Mouse (Mus musculus): ENCODE results near the gene Ap5z1.
A peak's percentile ranks its signal among the peaks of the same experiment; 100 is the strongest.

The Ap5z1 gene

GRCm38 (mm10) chr5:142440451-142441147 is 23.1 kb upstream of the Ap5z1 start:
- DNase-seq, result peak; percentile 99

GRCm38 (mm10) chr5:142441332-142442044 is 22.3 kb upstream of the Ap5z1 start:
- no peak for DNase-seq

GRCm38 (mm10) chr5:142442045-142442440 is 21.7 kb upstream of the Ap5z1 start:
- no peak for DNase-seq

GRCm38 (mm10) chr5:142443514-142443913 is 20.2 kb upstream of the Ap5z1 start:
- peak; percentile 54 for DNase-seq

GRCm38 (mm10) chr5:142443994-142444393 is 19.8 kb upstream of the Ap5z1 start:
- DNase-seq, result no peak

- DNase-seq, result peak; percentile 59
These were observed 18.8 kb upstream of the Ap5z1 start for GRCm38 (mm10) chr5:142444791-142445531.

GRCm38 (mm10) chr5:142445709-142446108 is 18.0 kb upstream of the Ap5z1 start:
- no peak for DNase-seq

- DNase-seq, result peak; percentile 96
These were observed 15.7 kb upstream of the Ap5z1 start for GRCm38 (mm10) chr5:142448076-142448475.

- no peak for DNase-seq
These were observed 15.1 kb upstream of the Ap5z1 start for GRCm38 (mm10) chr5:142448623-142449022.

GRCm38 (mm10) chr5:142450846-142451245 is 12.9 kb upstream of the Ap5z1 start:
- no peak for DNase-seq

- no peak for DNase-seq
These were observed 12.0 kb upstream of the Ap5z1 start for GRCm38 (mm10) chr5:142451759-142452158.

- DNase-seq, result no peak
These were observed 10.0 kb upstream of the Ap5z1 start for GRCm38 (mm10) chr5:142453742-142454141.

GRCm38 (mm10) chr5:142456318-142456717 is 7.4 kb upstream of the Ap5z1 start:
- no peak for DNase-seq

GRCm38 (mm10) chr5:142457345-142457744 is 6.4 kb upstream of the Ap5z1 start:
- no peak for DNase-seq

- DNase-seq, result peak; percentile 64
These were observed 4.8 kb upstream of the Ap5z1 start for GRCm38 (mm10) chr5:142458791-142459557.

GRCm38 (mm10) chr5:142459834-142460233 is 3.9 kb upstream of the Ap5z1 start:
- no peak for DNase-seq

GRCm38 (mm10) chr5:142461942-142462640 is 1.7 kb upstream of the Ap5z1 start:
- DNase-seq, result no peak

GRCm38 (mm10) chr5:142462641-142462948 is 1.1 kb upstream of the Ap5z1 start:
- DNase-seq, result no peak

GRCm38 (mm10) chr5:142463011-142463410 is 733 bp upstream of the Ap5z1 start:
- DNase-seq, result no peak

- no peak for DNase-seq
These were observed 4.6 kb downstream of the Ap5z1 start for GRCm38 (mm10) chr5:142468375-142468774.

- no peak for DNase-seq
These were observed 6.1 kb downstream of the Ap5z1 start for GRCm38 (mm10) chr5:142469796-142470195.

GRCm38 (mm10) chr5:142473696-142474095 is 10.0 kb downstream of the Ap5z1 start:
- no peak for DNase-seq

All from lung, postnatal 36 days (tissue).